Mouse (Mus musculus): ENCODE measurements around the gene Efnb3. TPM values are rescaled to one million over a fixed set of nuclear protein-coding genes. Genes with fewer than 3 reads are reported as not detected.
"Not testable (repeated sequence)": the region's sequence is repeated elsewhere in the genome, so short reads cannot be mapped to it uniquely, and the experiment has no call there.

Efnb3 gene
- polyA plus RNA-seq, 1 experiment from 2014 or later = 40.7 TPM

GRCm38 (mm10) chr11:69532480-69533150 is 27.4 kb downstream of the Efnb3 start:
- Histone ChIP-seq H3K27me3 (ENCODE audit: control insufficient read depth, insufficient read depth, low read length) (no peaks in the 10 kb centered on the region), H3K36me3 (ENCODE audit: control insufficient read depth, insufficient read depth, low read length) (no peaks in the 10 kb centered on the region), H3K9ac (replicated peaks; ENCODE audit: low read length) (no peak overlapping the region), H3K4me1 (ENCODE audit: control insufficient read depth, insufficient read depth, low read length) (peaks cover 5% of the 10 kb centered on the region), H3K4me2 (ENCODE audit: low read length) (no peak overlapping the region), H3K4me3 (replicated peaks; ENCODE audit: low read depth, low read length) (no peak overlapping the region), H3K27ac (replicated peaks; ENCODE audit: low read depth, low read length) (no peak overlapping the region), H3K9me3 (ENCODE audit: control insufficient read depth, low read length) (no peaks in the 10 kb centered on the region)
- ATAC-seq (ENCODE audit: low FRiP score, low TSS enrichment) (no peak), DNase-seq (no peak)
- 88% methylated on average over 7 of the region's 7 CpGs for WGBS

GRCm38 (mm10) chr11:69530755-69531154 is 29.2 kb downstream of the Efnb3 start:
- not testable (repeated sequence) for H3K27ac ChIP-seq (replicated peaks; ENCODE audit: low read depth, low read length); H3K4me2 ChIP-seq (ENCODE audit: low read length); H3K27me3 ChIP-seq (ENCODE audit: control insufficient read depth, insufficient read depth, low read length); H3K9ac ChIP-seq (replicated peaks; ENCODE audit: low read length); H3K4me3 ChIP-seq (replicated peaks; ENCODE audit: low read depth, low read length); DNase-seq; H3K36me3 ChIP-seq (ENCODE audit: control insufficient read depth, insufficient read depth, low read length); H3K9me3 ChIP-seq (ENCODE audit: control insufficient read depth, low read length); ATAC-seq (ENCODE audit: low FRiP score, low TSS enrichment)
- 88% methylated on average over 6 of the region's 6 CpGs for WGBS
- H3K4me1 ChIP-seq (ENCODE audit: control insufficient read depth, insufficient read depth, low read length) = peaks cover 20% of the 10 kb centered on the region

GRCm38 (mm10) chr11:69530281-69530680 is 29.7 kb downstream of the Efnb3 start:
- ATAC-seq (ENCODE audit: low FRiP score, low TSS enrichment); H3K27ac ChIP-seq (replicated peaks; ENCODE audit: low read depth, low read length); H3K9me3 ChIP-seq (ENCODE audit: control insufficient read depth, low read length); H3K27me3 ChIP-seq (ENCODE audit: control insufficient read depth, insufficient read depth, low read length); DNase-seq; H3K4me3 ChIP-seq (replicated peaks; ENCODE audit: low read depth, low read length); H3K36me3 ChIP-seq (ENCODE audit: control insufficient read depth, insufficient read depth, low read length); H3K9ac ChIP-seq (replicated peaks; ENCODE audit: low read length); H3K4me2 ChIP-seq (ENCODE audit: low read length): not testable (repeated sequence)
- WGBS = 95% methylated on average over 3 of the region's 3 CpGs
- peaks cover 20% of the 10 kb centered on the region for H3K4me1 ChIP-seq (ENCODE audit: control insufficient read depth, insufficient read depth, low read length)

- 59% methylated on average over 4 of the region's 4 CpGs for WGBS
- 0 out of 2 replicates have a peak overlapping the region, but pooled peaks have one; percentile 2 for H3K4me3 ChIP-seq (replicated peaks; ENCODE audit: low read depth, low read length)
- H3K36me3 ChIP-seq (ENCODE audit: control insufficient read depth, insufficient read depth, low read length) = no peaks in the 10 kb centered on the region
- H3K27me3 ChIP-seq (ENCODE audit: control insufficient read depth, insufficient read depth, low read length) = no peaks in the 10 kb centered on the region
- peaks cover 20% of the 10 kb centered on the region for H3K4me1 ChIP-seq (ENCODE audit: control insufficient read depth, insufficient read depth, low read length)
- DNase-seq (no peak), ATAC-seq (ENCODE audit: low FRiP score, low TSS enrichment) (no peak)
- peak overlapping the region; percentile 47 for H3K4me2 ChIP-seq (ENCODE audit: low read length)
- peak overlapping the region; percentile 92 for H3K27ac ChIP-seq (replicated peaks; ENCODE audit: low read depth, low read length)
- no peaks in the 10 kb centered on the region for H3K9me3 ChIP-seq (ENCODE audit: control insufficient read depth, low read length)
- H3K9ac ChIP-seq (replicated peaks; ENCODE audit: low read length) = peak overlapping the region; percentile 54
Observed at GRCm38 (mm10) chr11:69528031-69528390, 32.0 kb downstream of the Efnb3 start.

- ATAC-seq (ENCODE audit: low FRiP score, low TSS enrichment) (peak; percentile 60; the same call in 1 of the 2 replicates), DNase-seq (peak; percentile 84)
- H3K9me3 ChIP-seq (ENCODE audit: control insufficient read depth, low read length) = no peaks in the 10 kb centered on the region
- H3K9ac ChIP-seq (replicated peaks; ENCODE audit: low read length) = peak overlapping the region; percentile 54
- no peaks in the 10 kb centered on the region for H3K27me3 ChIP-seq (ENCODE audit: control insufficient read depth, insufficient read depth, low read length)
- peak overlapping the region; percentile 92 for H3K27ac ChIP-seq (replicated peaks; ENCODE audit: low read depth, low read length)
- peaks cover 20% of the 10 kb centered on the region for H3K4me1 ChIP-seq (ENCODE audit: control insufficient read depth, insufficient read depth, low read length)
- peak overlapping the region; percentile 47 for H3K4me2 ChIP-seq (ENCODE audit: low read length)
- peak overlapping the region; percentile 2; the same call in 1 of the 2 replicates for H3K4me3 ChIP-seq (replicated peaks; ENCODE audit: low read depth, low read length)
- H3K36me3 ChIP-seq (ENCODE audit: control insufficient read depth, insufficient read depth, low read length) = no peaks in the 10 kb centered on the region
- 1% methylated on average over 30 of the region's 30 CpGs for WGBS
Observed at GRCm38 (mm10) chr11:69527098-69528030, 32.6 kb downstream of the Efnb3 start.

GRCm38 (mm10) chr11:69526631-69527030 is 33.4 kb downstream of the Efnb3 start:
- Histone ChIP-seq H3K9ac (replicated peaks; ENCODE audit: low read length) (peak overlapping the region; percentile 54), H3K36me3 (ENCODE audit: control insufficient read depth, insufficient read depth, low read length) (no peaks in the 10 kb centered on the region), H3K4me1 (ENCODE audit: control insufficient read depth, insufficient read depth, low read length) (peaks cover 20% of the 10 kb centered on the region), H3K4me2 (ENCODE audit: low read length) (peak overlapping the region; percentile 47), H3K9me3 (ENCODE audit: control insufficient read depth, low read length) (no peaks in the 10 kb centered on the region), H3K27me3 (ENCODE audit: control insufficient read depth, insufficient read depth, low read length) (no peaks in the 10 kb centered on the region), H3K4me3 (replicated peaks; ENCODE audit: low read depth, low read length) (no peak overlapping the region), H3K27ac (replicated peaks; ENCODE audit: low read depth, low read length) (peak overlapping the region; percentile 92)
- DNase-seq (no peak), ATAC-seq (ENCODE audit: low FRiP score, low TSS enrichment) (no peak; the same call in 1 of the 2 replicates)
- 17% methylated on average over 4 of the region's 4 CpGs for WGBS

GRCm38 (mm10) chr11:69525661-69526060 is 34.3 kb downstream of the Efnb3 start:
- Histone ChIP-seq H3K4me2 (ENCODE audit: low read length) (no peak overlapping the region), H3K4me1 (ENCODE audit: control insufficient read depth, insufficient read depth, low read length) (peaks cover 20% of the 10 kb centered on the region), H3K4me3 (replicated peaks; ENCODE audit: low read depth, low read length) (no peak overlapping the region), H3K9me3 (ENCODE audit: control insufficient read depth, low read length) (no peaks in the 10 kb centered on the region), H3K27me3 (ENCODE audit: control insufficient read depth, insufficient read depth, low read length) (no peaks in the 10 kb centered on the region), H3K9ac (replicated peaks; ENCODE audit: low read length) (no peak overlapping the region), H3K36me3 (ENCODE audit: control insufficient read depth, insufficient read depth, low read length) (no peaks in the 10 kb centered on the region), H3K27ac (replicated peaks; ENCODE audit: low read depth, low read length) (peak overlapping the region; percentile 92)
- ATAC-seq (ENCODE audit: low FRiP score, low TSS enrichment) = no peak
- DNase-seq = no peak
- 87% methylated on average over 9 of the region's 9 CpGs for WGBS

GRCm38 (mm10) chr11:69523651-69524050 is 36.4 kb downstream of the Efnb3 start:
- WGBS = 91% methylated on average over 4 of the region's 4 CpGs
- no peak for ATAC-seq (ENCODE audit: low FRiP score, low TSS enrichment)

More at GRCm38 (mm10) chr11:69523651-69524050, 36.4 kb downstream of the Efnb3 start:
- H3K9ac ChIP-seq (replicated peaks; ENCODE audit: low read length) = no peak overlapping the region
- H3K4me1 ChIP-seq (ENCODE audit: control insufficient read depth, insufficient read depth, low read length) = peaks cover 20% of the 10 kb centered on the region
- H3K27ac ChIP-seq (replicated peaks; ENCODE audit: low read depth, low read length) = no peak overlapping the region
- H3K4me3 ChIP-seq (replicated peaks; ENCODE audit: low read depth, low read length) = no peak overlapping the region
- H3K4me2 ChIP-seq (ENCODE audit: low read length) = no peak overlapping the region
- no peak for DNase-seq
- H3K27me3 ChIP-seq (ENCODE audit: control insufficient read depth, insufficient read depth, low read length) = no peaks in the 10 kb centered on the region
- no peaks in the 10 kb centered on the region for H3K36me3 ChIP-seq (ENCODE audit: control insufficient read depth, insufficient read depth, low read length)
- no peaks in the 10 kb centered on the region for H3K9me3 ChIP-seq (ENCODE audit: control insufficient read depth, low read length)

Measured in midbrain, embryonic 14.5 days (tissue).